Comparison of ENCODE assay signal across 8 mouse cellular contexts in genomic region chr2:78048030-78048705, GRCm38 (mm10).
DNase-seq lines count a peak whose midpoint lies in the region; ATAC-seq and TF ChIP-seq lines count a peak whose summit lies in the region.

No protein-coding gene starts in this region.

- H3K4me2 ChIP-seq in kidney, embryonic 15.5 days = peak overlapping the region; percentile 61
- H3K4me2 ChIP-seq in midbrain, postnatal 0 days (ENCODE audit: low read depth, low read length, poor library complexity, severe bottlenecking) = peak overlapping the region; percentile 43

- no peaks in the 10 kb centered on the region for H3K27me3 ChIP-seq in kidney, embryonic 15.5 days
- H3K27me3 ChIP-seq in E14TG2a.4 (ENCODE audit: insufficient read depth, low read length) = no peaks in the 10 kb centered on the region
- H3K27me3 ChIP-seq in midbrain, postnatal 0 days (ENCODE audit: insufficient read depth, low read length) = no peaks in the 10 kb centered on the region

- H3K9me3 ChIP-seq in kidney, embryonic 15.5 days (replicated peaks) = no peaks in the 10 kb centered on the region
- H3K9me3 ChIP-seq in E14TG2a.4 (ENCODE audit: low read length) = no peaks in the 10 kb centered on the region
- H3K9me3 ChIP-seq in midbrain, postnatal 0 days (ENCODE audit: low read length) = no peaks in the 10 kb centered on the region

- H3K4me3 ChIP-seq in kidney, embryonic 15.5 days (replicated peaks) = peak overlapping the region; percentile 28; the same call in 1 of the 2 replicates
- H3K4me3 ChIP-seq in E14TG2a.4 (replicated peaks; ENCODE audit: low read length) = no peak overlapping the region
- H3K4me3 ChIP-seq in midbrain, postnatal 0 days (ENCODE audit: low read depth, low read length) = no peak overlapping the region

- no peak overlapping the region for H3K27ac ChIP-seq in kidney, embryonic 15.5 days
- H3K27ac ChIP-seq in midbrain, postnatal 0 days (ENCODE audit: low read depth, low read length) = peak overlapping the region; percentile 32; the same call in 1 of the 2 replicates

- ATAC-seq in kidney, embryonic 15.5 days (replicated peaks; ENCODE audit: low FRiP score) = no peak
- peak; percentile 53; the same call in 1 of the 2 replicates for ATAC-seq in midbrain, postnatal 0 days (ENCODE audit: low FRiP score)

- no peaks in the 10 kb centered on the region for H3K36me3 ChIP-seq in kidney, embryonic 15.5 days
- H3K36me3 ChIP-seq in E14TG2a.4 (ENCODE audit: insufficient read depth, low read length) = no peaks in the 10 kb centered on the region
- H3K36me3 ChIP-seq in midbrain, postnatal 0 days (ENCODE audit: insufficient read depth, low read length) = no peaks in the 10 kb centered on the region

- H3K4me1 ChIP-seq in kidney, embryonic 15.5 days = peaks cover 11% of the 10 kb centered on the region
- peaks cover 4% of the 10 kb centered on the region; the same call in 1 of the 2 replicates for H3K4me1 ChIP-seq in E14TG2a.4 (replicated peaks; ENCODE audit: low read depth, low read length)
- H3K4me1 ChIP-seq in midbrain, postnatal 0 days (ENCODE audit: insufficient read depth, low read length) = 0 out of 2 replicates have a peak, but pooled peaks cover 4% of the 10 kb centered on the region

- no peak overlapping the region for H3K9ac ChIP-seq in kidney, embryonic 15.5 days
- H3K9ac ChIP-seq in midbrain, postnatal 0 days (replicated peaks; ENCODE audit: low read length, poor library complexity, severe bottlenecking) = no peak overlapping the region

- WGBS in kidney, embryonic 15.5 days = 45% methylated on average over 11 of the region's 11 CpGs
- 32% methylated on average over 11 of the region's 11 CpGs for WGBS in midbrain, postnatal 0 days

- no peak for DNase-seq in kidney, adult 18-20 months
- DNase-seq in embryo, embryonic 10 days (ENCODE audit: low spot score) = peak; percentile 68
- peak; percentile 59 for DNase-seq in induced T-regulatory cell, adult 2 months (ENCODE audit: low read depth)
- DNase-seq in midbrain, postnatal 0 days (ENCODE audit: low spot score) = peak; percentile 90
- no peak for DNase-seq in right cerebral cortex, postnatal 36 days (ENCODE audit: low spot score in 2 of 2)
- DNase-seq in gastrocnemius, adult 18-20 months (ENCODE audit: low spot score) = no peak

- peak; percentile 60 for TF ChIP-seq CTCF in E14TG2a.4 (conservative IDR thresholded peaks at IDR 0.05; ENCODE audit: low read length)
- TF ChIP-seq CTCF in midbrain, postnatal 0 days (IDR thresholded peaks at IDR 0.05) = peak; percentile 88

Comparison
In these comparisons a context has a peak if more than half of its experiments do, and no peak if none do; other contexts are left out.
1. DNase-seq: peak in embryo, embryonic 10 days (single experiment), induced T-regulatory cell, adult 2 months (single experiment) and midbrain, postnatal 0 days (single experiment); none in kidney, adult 18-20 months (single experiment), right cerebral cortex, postnatal 36 days (0 of 2) and gastrocnemius, adult 18-20 months (single experiment).